Mouse (Mus musculus) heart, embryonic 13.5 days (tissue): ENCODE measurements around the gene Chst13. TPM values are rescaled to one million over a fixed set of nuclear protein-coding genes. Genes with fewer than 3 reads are reported as not detected.

ENCODE experiments used
- polyA plus RNA-seq: library from polyadenylated mRNA; unstranded; fragments of >200 nt; fragmentation: Nextera tagmentation; extraction: Ambion mirVana; gene quantifications from 2 replicates; pipeline ENCODE4 v1.2.1, GENCODE M21; 2015

Gene Chst13
- polyA plus RNA-seq, 1 experiment from 2014 or later = not detected

Other genes starting within 250 kb of the Chst13 start
- gene Vmn1r49, start 246.7 kb downstream of the Chst13 start, polyA plus RNA-seq = not detected in 2 replicates
- not detected in 2 replicates for gene Vmn1r50, start 223.8 kb downstream of the Chst13 start, polyA plus RNA-seq
- gene Vmn1r51, start 202.6 kb downstream of the Chst13 start, polyA plus RNA-seq = not detected in 2 replicates
- not detected in 2 replicates for gene Vmn1r52, start 150.4 kb downstream of the Chst13 start, polyA plus RNA-seq
- not detected in 2 replicates for gene V1ra8, start 122.4 kb downstream of the Chst13 start, polyA plus RNA-seq
- 0.18 TPM in 1 of 2 replicates, not detected in the other for gene Vmn1r53, start 100.7 kb downstream of the Chst13 start, polyA plus RNA-seq
- not detected in 2 replicates for gene Vmn1r54, start 78.9 kb downstream of the Chst13 start, polyA plus RNA-seq
- gene BC048671, start 24.0 kb downstream of the Chst13 start, polyA plus RNA-seq = not detected in 2 replicates
- 0.08 and 0.32 TPM in 2 replicates for gene Uroc1, start 8.1 kb upstream of the Chst13 start, polyA plus RNA-seq
- gene Zxdc, start 44.3 kb upstream of the Chst13 start, polyA plus RNA-seq = 5.4 and 5.5 TPM in 2 replicates
- 0.05 and 0.28 TPM in 2 replicates for gene Cfap100, start 103.6 kb upstream of the Chst13 start, polyA plus RNA-seq
- 5.8 and 7.9 TPM in 2 replicates for gene Klf15, start 137.4 kb upstream of the Chst13 start, polyA plus RNA-seq
- gene Aldh1l1, start 161.2 kb upstream of the Chst13 start, polyA plus RNA-seq = 1.1 and 1.5 TPM in 2 replicates